Mouse (Mus musculus) Muller cell, postnatal 12 days (primary cell): ENCODE results near the gene Chst14.
A peak's percentile ranks its signal among the peaks of the same experiment; 100 is the strongest.

Source experiments
- DNase-seq: peaks from one replicate; pipeline ENCODE4 v3.0.0-alpha.2; 2015; ENCODE audit errors: inconsistent ontology term

Chst14 gene

GRCm38 (mm10) chr2:118926361-118926997 is at the start of gene Chst14:
Gene Chst14, plus strand, starts transcription at chr2:118926496.
- DNase-seq, result peak; percentile 90

DNA sequence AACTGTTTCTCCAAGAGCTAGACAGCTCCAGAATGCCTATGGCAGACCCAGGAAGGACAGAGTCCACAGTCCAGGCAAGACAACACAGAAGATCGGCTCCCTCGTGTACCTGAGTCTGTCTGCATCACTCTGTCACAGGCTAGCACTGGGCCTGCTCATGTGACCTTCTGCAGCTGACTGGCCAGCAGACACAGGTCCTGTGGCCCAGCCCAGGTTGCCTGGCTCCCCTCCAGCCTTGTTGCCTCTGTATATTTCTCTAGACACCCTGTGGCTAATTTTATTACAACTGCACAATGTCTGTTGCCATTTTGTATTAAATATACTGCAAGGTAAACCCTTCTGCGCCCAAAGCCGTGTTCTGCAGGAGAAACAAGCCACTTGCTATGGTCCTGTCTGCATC is 45.3 kb upstream of the Chst14 start:
- no peak for DNase-seq

GRCm38 (mm10) chr2:118881956-118882355 is 44.3 kb upstream of the Chst14 start:
- DNase-seq, result no peak

DNA sequence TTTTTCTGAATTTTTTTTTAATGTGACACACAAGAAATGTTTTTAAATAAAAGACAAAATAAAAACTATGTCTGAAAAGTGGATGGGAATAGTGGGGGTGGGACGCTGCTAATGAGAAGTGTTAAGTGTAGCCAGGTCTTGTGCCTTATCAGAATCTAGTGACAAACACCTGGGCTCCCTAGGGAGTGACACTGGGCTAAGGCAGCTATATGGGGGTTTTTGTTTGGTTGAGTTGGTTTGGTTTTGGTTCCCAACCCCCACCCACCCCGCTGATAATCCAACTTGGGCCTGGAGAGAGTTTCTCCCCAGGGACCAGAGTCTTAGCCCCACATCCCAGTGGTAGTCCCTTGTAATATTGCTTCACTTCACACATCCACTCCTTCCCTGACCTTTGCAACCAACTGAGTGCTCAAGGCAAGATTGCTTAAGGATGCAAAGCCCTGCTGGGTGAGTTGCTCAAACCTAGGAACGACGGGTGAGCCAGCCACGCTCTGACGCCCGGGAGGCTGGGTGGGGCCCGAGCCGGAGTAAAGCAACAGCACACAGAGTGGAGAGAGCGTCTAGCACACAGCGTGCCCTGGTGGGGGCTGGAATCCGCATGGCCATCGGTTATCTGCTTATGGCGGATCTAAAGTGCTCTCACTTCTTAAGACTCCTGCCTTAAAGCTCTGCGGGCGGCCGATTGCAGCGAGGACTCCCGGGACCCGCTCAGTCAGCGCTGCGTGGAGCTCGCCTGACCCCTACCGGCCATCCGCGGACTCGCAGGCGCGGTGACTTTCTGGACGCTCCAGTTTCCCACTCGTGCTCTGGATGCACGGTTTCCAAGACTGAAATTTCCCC is 43.2 kb upstream of the Chst14 start:
- peak; percentile 75 for DNase-seq

- no peak for DNase-seq
Observed at GRCm38 (mm10) chr2:118887440-118887839, 38.9 kb upstream of the Chst14 start.

DNA sequence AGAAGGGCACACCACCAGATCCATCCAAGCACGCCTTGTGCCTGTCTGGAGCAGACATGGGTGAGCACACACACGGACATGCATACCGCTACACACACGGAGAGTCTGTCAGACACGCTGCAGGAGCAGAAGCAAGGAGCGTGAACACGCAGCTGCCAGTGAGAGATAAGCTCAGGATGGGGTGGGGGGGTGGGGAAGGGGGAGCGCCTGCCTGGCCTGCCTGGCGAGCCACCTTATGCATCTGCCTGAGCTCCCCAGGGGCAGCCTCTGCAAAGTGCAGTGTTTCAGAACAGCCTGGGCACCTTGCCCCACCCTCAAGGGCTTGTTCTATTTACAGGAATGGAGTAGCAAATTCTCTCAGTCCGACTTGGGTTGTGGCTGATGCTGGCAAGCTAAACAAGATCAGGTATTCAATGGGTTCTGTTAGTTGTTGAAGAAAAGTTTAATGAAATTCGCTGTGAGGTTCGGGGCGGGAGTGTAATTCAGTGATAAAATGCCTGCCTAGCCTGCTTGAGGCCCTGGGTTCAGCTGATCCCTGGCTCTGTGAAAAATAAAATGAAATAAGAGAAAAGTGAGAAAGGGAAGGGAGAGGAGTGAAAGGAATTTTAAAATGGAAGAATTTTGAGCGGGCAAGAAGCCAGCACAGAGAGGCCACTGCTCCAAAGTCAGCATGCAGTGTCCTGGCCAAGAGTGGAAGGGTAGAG is 38.3 kb upstream of the Chst14 start:
- no peak for DNase-seq

DNA sequence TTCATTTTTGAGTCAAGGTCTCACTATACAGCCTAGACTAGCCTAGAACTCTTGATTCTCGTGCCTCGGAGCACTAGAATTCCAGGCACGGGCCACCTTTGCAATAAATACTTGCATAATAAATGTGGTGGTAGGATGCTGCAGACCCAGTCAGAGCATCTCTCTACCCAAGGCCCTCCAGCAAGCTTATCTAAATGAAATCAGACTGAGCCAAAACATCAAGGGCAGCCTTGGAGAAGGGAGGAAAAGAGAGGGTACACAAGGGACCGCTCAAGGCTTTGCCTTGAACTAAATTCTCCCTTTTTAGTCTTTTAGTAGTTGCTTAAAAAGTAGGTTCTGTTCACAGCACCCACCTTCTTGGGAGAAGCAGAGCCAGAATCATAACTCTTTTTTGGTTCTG is 35.1 kb upstream of the Chst14 start:
- DNase-seq, result no peak

- peak; percentile 52 for DNase-seq
Observed at GRCm38 (mm10) chr2:118895990-118896913, 30.0 kb upstream of the Chst14 start.

DNA sequence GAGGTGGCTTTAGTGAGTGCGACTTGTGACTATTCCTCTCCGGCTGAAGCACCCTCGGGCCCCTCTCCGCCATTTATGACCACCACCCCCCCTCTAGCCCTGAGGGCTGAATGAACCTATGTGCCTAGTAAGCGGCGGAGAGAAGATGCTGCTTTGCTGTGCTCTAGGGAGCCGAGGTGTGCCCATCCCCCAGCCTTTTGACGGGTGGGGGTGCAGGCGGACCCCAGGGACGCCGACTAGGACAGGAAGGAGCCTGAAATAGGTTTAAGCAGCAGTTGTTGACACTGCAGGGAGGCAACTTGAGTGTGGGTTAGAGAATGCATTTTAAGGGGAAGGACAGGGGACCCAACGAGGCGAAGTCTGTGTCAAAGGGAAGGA is 29.4 kb upstream of the Chst14 start:
- no peak for DNase-seq

DNA sequence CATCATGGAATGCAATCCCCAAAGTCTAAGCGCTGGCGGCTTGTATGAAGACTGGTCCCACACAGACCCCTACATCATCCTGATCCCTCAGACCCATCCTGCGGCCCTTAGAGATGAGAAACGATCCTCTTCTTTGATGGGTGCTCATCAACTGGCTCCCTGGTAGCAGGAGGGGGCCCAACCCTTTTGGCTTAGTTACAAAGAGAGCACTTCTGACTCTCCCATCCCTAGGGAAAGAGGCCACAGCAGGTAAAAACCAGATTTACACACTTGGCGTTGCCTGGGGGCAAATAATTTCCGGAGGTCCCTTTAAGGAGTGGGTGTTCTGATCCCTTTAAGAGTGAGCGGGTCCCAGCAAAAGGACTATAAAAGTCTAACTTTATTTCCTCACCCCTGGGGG is 28.9 kb upstream of the Chst14 start:
- no peak for DNase-seq

GRCm38 (mm10) chr2:118897808-118898207 is 28.5 kb upstream of the Chst14 start:
- no peak for DNase-seq

GRCm38 (mm10) chr2:118898771-118899170 is 27.5 kb upstream of the Chst14 start:
- DNase-seq, result no peak

DNA sequence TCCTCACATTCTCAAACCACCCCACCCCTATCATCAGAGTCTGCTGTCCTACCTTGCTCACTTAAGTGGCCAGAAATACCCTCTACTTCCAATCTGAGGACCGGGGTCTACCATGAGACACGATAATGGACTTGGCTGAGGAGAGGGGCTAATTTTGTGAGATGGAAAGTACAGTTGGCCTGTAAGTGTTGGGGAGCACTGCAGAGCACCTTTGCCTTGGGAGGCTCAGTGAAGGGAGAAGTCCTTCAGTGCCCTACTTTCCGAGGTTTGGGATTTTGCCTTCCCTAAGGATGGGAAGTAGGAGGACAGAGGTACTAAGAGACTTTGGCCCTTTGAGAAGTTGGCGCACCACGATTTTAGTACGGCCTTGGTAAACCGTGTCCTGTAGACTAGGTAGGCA is 27.0 kb upstream of the Chst14 start:
- DNase-seq, result no peak

DNA sequence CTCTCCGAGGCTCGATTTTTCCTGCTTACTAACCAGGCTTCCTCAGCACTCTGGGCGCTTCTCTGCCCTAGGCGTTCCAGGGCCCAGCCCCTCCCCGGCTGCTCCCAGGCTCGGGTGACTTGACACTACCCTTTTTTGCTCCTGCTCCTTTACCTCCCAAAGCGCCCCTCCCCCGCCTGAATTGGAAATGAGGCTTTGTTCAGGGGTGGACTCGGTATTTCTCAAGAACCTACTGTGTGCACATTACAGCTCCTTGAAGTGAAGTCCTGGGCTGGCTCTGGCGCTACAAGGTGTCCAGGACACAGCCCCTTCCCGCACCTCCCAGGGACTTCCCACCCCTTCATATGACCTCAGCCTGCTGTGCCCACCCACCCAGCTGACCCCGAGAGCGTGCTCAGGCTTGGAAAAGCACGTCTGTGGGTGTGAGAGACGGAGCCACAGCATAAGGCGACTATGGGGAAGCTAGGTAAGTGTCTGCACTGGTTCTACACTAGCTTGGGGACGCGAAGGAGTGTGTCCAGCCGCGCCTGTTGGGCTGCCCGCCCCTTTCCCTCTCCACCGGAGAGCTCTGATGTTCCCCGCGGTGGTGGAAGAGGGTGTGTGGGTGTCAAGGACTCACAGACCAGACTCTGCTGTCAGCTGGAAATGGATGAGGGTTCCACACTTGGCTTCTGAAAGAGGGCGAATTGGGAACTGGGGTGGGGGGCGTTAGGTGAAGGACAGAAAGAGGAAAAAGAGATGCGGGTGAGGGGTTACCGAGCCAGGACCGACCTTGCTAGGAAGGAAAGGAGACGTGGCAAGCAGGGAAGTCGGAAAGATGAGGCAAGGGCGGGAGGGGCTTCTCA is 26.1 kb upstream of the Chst14 start, which contains the start of gene Bahd1:
Bahd1 (plus strand) TSS at position 397 of the 845 bp plus-strand sequence.
- DNase-seq, result peak; percentile 42

GRCm38 (mm10) chr2:118900826-118901140 is 25.5 kb upstream of the Chst14 start:
- no peak for DNase-seq

- DNase-seq, result peak; percentile 96
Observed at GRCm38 (mm10) chr2:118901175-118902031, 24.9 kb upstream of the Chst14 start.

- DNase-seq, result peak; percentile 73
Observed at GRCm38 (mm10) chr2:118902051-118903025, 24.0 kb upstream of the Chst14 start.

DNA sequence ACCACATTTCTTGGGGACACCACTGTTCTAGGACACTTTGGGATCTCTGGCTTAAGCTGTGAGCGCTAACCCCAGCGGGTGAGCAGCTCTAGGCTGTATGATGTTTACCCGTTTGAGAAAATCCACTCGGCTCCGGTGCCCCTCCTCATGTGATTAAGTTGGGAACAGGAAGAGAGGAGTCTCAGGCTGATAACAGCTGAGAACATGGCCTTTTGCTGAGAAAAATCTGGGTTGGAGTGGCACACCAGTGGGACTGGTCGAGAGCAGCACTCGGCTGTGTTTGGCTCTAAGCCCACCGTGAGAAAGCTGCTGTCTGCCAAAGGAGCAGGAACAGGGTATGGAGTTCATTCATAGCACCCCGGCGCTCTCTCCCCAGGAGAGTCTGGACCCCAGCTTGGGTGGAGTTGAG is 23.0 kb upstream of the Chst14 start:
- peak; percentile 40 for DNase-seq
